Mouse (Mus musculus) MEL (cell line): ENCODE measurements around the gene Cab39.

ENCODE experiments used
- BHLHE40 ChIP-seq: IDR thresholded peaks from 2 replicates; pipeline ENCODE4 v1.6.1; 2012; ENCODE audit warnings: low read depth, mild to moderate bottlenecking, inconsistent platforms, low read length, improper control_type of control experiment, borderline replicate concordance
- CTCF ChIP-seq, 3 experiments: IDR thresholded peaks in 2 of 3; conservative IDR thresholded peaks in 1 of 3; 2 replicates each; pipeline ENCODE4 v1.5.1; 2011 to 2012; ENCODE audit warnings: low read length in 3 of 3, low read depth in 2 of 3, mild to moderate bottlenecking in 2 of 3, improper control_type of control experiment in 1 of 3, inconsistent platforms in 1 of 3, mixed read lengths in 1 of 3, moderate library complexity in 1 of 3; ENCODE audit not compliant: control insufficient read depth in 1 of 3, insufficient read depth in 1 of 3, poor library complexity in 1 of 3, severe bottlenecking in 1 of 3
- EP300 ChIP-seq, 2 experiments: IDR thresholded peaks; 2 replicates each; pipeline ENCODE4 v1.6.1; 2011; ENCODE audit warnings: improper control_type of control experiment in 2 of 2, low read length in 2 of 2, low read depth in 1 of 2, mild to moderate bottlenecking in 1 of 2
- GATA1 ChIP-seq: IDR thresholded peaks from 2 replicates; pipeline ENCODE4 v1.6.1; 2011; ENCODE audit warnings: low read depth, low read length, improper control_type of control experiment
- MYC ChIP-seq: IDR thresholded peaks from 2 replicates; pipeline ENCODE4 v1.6.1; 2011; ENCODE audit warnings: low read depth, mild to moderate bottlenecking, low read length, improper control_type of control experiment, moderate library complexity
- NRF1 ChIP-seq: IDR thresholded peaks from 2 replicates; pipeline ENCODE4 v1.6.1; 2014; ENCODE audit warnings: low read depth, mild to moderate bottlenecking, inconsistent platforms, low read length, improper control_type of control experiment, moderate library complexity; ENCODE audit not compliant: poor library complexity, insufficient read depth, severe bottlenecking
- POLR2A ChIP-seq, 2 experiments: IDR thresholded peaks; 2 replicates each; pipeline ENCODE4 v1.6.1; 2011 to 2012; ENCODE audit warnings: low read length in 2 of 2, mild to moderate bottlenecking in 2 of 2, control low read depth in 1 of 2, improper control_type of control experiment in 1 of 2, low read depth in 1 of 2, moderate library complexity in 1 of 2; ENCODE audit not compliant: control insufficient read depth in 1 of 2, insufficient read depth in 1 of 2, poor library complexity in 1 of 2
- TCF12 ChIP-seq: IDR thresholded peaks from 2 replicates; pipeline ENCODE4 v1.6.1; 2014; ENCODE audit warnings: low read depth, mild to moderate bottlenecking, inconsistent platforms, low read length, improper control_type of control experiment, moderate library complexity
- ZMIZ1 ChIP-seq: IDR thresholded peaks from 2 replicates; pipeline ENCODE4 v1.6.1; 2012; ENCODE audit warnings: low read depth, mild to moderate bottlenecking, inconsistent platforms, low read length, improper control_type of control experiment, moderate library complexity

GRCm38 (mm10) chr1:85852996-85853689 is 59.9 kb downstream of the Cab39 start:
- no peak for TF ChIP-seq TCF12
- peak in 2 of 3 experiments; percentile 86 to 98; a peak in 5 of 6 replicates for TF ChIP-seq CTCF (IDR thresholded peaks at IDR 0.05 in 2 of 3, conservative IDR thresholded peaks at IDR 0.05 in 1 of 3; ENCODE audit: control insufficient read depth in 1 of 3, insufficient read depth in 1 of 3, low read depth in 2 of 3, low read length in 3 of 3, poor library complexity in 1 of 3, severe bottlenecking in 1 of 3)
- TF ChIP-seq POLR2A (IDR thresholded peaks at IDR 0.05; ENCODE audit: control insufficient read depth in 1 of 2, insufficient read depth in 1 of 2, low read depth in 1 of 2, low read length in 2 of 2, poor library complexity in 1 of 2), result no peak
- no peak for TF ChIP-seq GATA1
- TF ChIP-seq EP300 (IDR thresholded peaks at IDR 0.05; ENCODE audit: low read depth in 1 of 2, low read length in 2 of 2), result no peak
- TF ChIP-seq MYC, result no peak
- no peak for TF ChIP-seq BHLHE40
- TF ChIP-seq NRF1, result no peak
- no peak for TF ChIP-seq ZMIZ1
